Mouse (Mus musculus) embryonic facial prominence, embryonic 14.5 days (tissue): Measurements from ENCODE around the gene D130052B06Rik. TPM values are rescaled to one million over a fixed set of nuclear protein-coding genes. Genes with fewer than 3 reads are reported as not detected.

Experiments
- ATAC-seq: fragments of 200-750 bp; cut with Nextera tagmentation; 2 replicates; pipeline ENCODE4 v1.8.0; 2017; ENCODE audit warnings: low read depth, moderate number of reproducible peaks, moderate TSS enrichment
- DNase-seq: peaks from one replicate; pipeline ENCODE4 v3.0.0-alpha.2; 2015; ENCODE audit warnings: low spot score
- H3K27ac ChIP-seq: fragments of 300-500 bp; sonication (generic); replicated peaks from 2 replicates; pipeline ENCODE4 v1.5.1; 2014; ENCODE audit warnings: low read depth, mild to moderate bottlenecking, low read length, moderate library complexity
- H3K27me3 ChIP-seq: fragments of 300-500 bp; sonication (generic); replicated peaks from 2 replicates; pipeline ENCODE4 v1.6.1; 2014; ENCODE audit warnings: low read length; ENCODE audit not compliant: control insufficient read depth, insufficient read depth
- H3K36me3 ChIP-seq: fragments of 300-500 bp; sonication (generic); 2 replicates; pipeline ENCODE4 v1.6.1; 2014; ENCODE audit warnings: low read length, mixed read lengths; ENCODE audit not compliant: control insufficient read depth, insufficient read depth
- H3K4me1 ChIP-seq: fragments of 300-500 bp; sonication (generic); 2 replicates; pipeline ENCODE4 v1.6.1; 2014; ENCODE audit warnings: antibody characterized with exemption, low read length; ENCODE audit not compliant: control insufficient read depth, insufficient read depth
- H3K4me2 ChIP-seq: fragments of 300-500 bp; sonication (generic); 2 replicates; pipeline ENCODE4 v1.6.1; 2014; ENCODE audit warnings: low read depth, mild to moderate bottlenecking, low read length, moderate library complexity, mixed read lengths
- H3K4me3 ChIP-seq: fragments of 300-500 bp; sonication (generic); 2 replicates; pipeline ENCODE4 v1.5.1; 2014; ENCODE audit warnings: low read depth, mild to moderate bottlenecking, low read length
- H3K9ac ChIP-seq: fragments of 300-500 bp; sonication (generic); 2 replicates; pipeline ENCODE4 v1.6.1; 2014; ENCODE audit warnings: low read depth, mild to moderate bottlenecking, low read length, moderate library complexity, mixed read lengths
- H3K9me3 ChIP-seq: fragments of 300-500 bp; sonication (generic); 2 replicates; pipeline ENCODE4 v1.6.1; 2016; ENCODE audit warnings: low read length; ENCODE audit not compliant: control insufficient read depth
- WGBS: fragments of 180-500 bp; shearing (Covaris S2); extraction: QIAGEN DNeasy Blood & Tissue Kit; methylation state at CpG from one replicate; pipeline ENCODE4 v1.1.7; 2014; 5-methylcytosine and 5-hydroxymethylcytosine counted together
- polyA plus RNA-seq: library from polyadenylated mRNA; unstranded; fragments of >200 nt; fragmentation: Nextera tagmentation; extraction: Ambion mirVana; gene quantifications from 2 replicates; pipeline ENCODE4 v1.2.1, GENCODE M21; 2014

D130052B06Rik gene
- polyA plus RNA-seq, 1 experiment from 2014 or later: not detected

- no peaks in the 10 kb centered on the region for H3K36me3 ChIP-seq
- no peaks in the 10 kb centered on the region for H3K4me1 ChIP-seq
- no peak overlapping the region for H3K4me2 ChIP-seq
- DNase-seq (no peak), ATAC-seq (no peak)
- 79% methylated on average over 3 of the region's 3 CpGs for WGBS
- H3K27ac ChIP-seq: no peak overlapping the region
- no peaks in the 10 kb centered on the region for H3K9me3 ChIP-seq
- no peaks in the 10 kb centered on the region for H3K27me3 ChIP-seq
- H3K4me3 ChIP-seq: no peak overlapping the region
- H3K9ac ChIP-seq: no peak overlapping the region
Measured at GRCm38 (mm10) chr11:33590771-33591170, 8.3 kb upstream of the D130052B06Rik start.

GRCm38 (mm10) chr11:33592826-33593225 is 6.3 kb upstream of the D130052B06Rik start:
- ATAC-seq (no peak), DNase-seq (no peak)
- Histone ChIP-seq H3K4me2 (no peak overlapping the region), H3K9ac (no peak overlapping the region), H3K9me3 (no peaks in the 10 kb centered on the region), H3K4me1 (no peaks in the 10 kb centered on the region), H3K4me3 (no peak overlapping the region), H3K27ac (no peak overlapping the region), H3K36me3 (no peaks in the 10 kb centered on the region), H3K27me3 (no peaks in the 10 kb centered on the region)
- 74% methylated on average over 4 of the region's 4 CpGs for WGBS

- Histone ChIP-seq H3K27ac (no peak overlapping the region), H3K4me1 (no peaks in the 10 kb centered on the region; the same call in 1 of the 2 replicates), H3K4me2 (no peak overlapping the region), H3K4me3 (no peak overlapping the region), H3K9ac (no peak overlapping the region), H3K27me3 (no peaks in the 10 kb centered on the region), H3K9me3 (no peaks in the 10 kb centered on the region), H3K36me3 (no peaks in the 10 kb centered on the region)
- no peak for ATAC-seq
- WGBS: 69% methylated on average over 4 of the region's 4 CpGs
- no peak for DNase-seq
Measured at GRCm38 (mm10) chr11:33596655-33597054, 2.4 kb upstream of the D130052B06Rik start.

- DNase-seq (no peak), ATAC-seq (no peak)
- no peaks in the 10 kb centered on the region; the same call in 1 of the 2 replicates for H3K4me1 ChIP-seq
- no peak overlapping the region for H3K9ac ChIP-seq
- H3K4me3 ChIP-seq: no peak overlapping the region
- H3K27me3 ChIP-seq: no peaks in the 10 kb centered on the region
- H3K4me2 ChIP-seq: no peak overlapping the region
- H3K36me3 ChIP-seq: no peaks in the 10 kb centered on the region
- no peaks in the 10 kb centered on the region for H3K9me3 ChIP-seq
- no peak overlapping the region for H3K27ac ChIP-seq
- 68% methylated on average over 2 of the region's 2 CpGs for WGBS
Measured at GRCm38 (mm10) chr11:33603174-33603573, 4.1 kb downstream of the D130052B06Rik start.

GRCm38 (mm10) chr11:33607784-33608183 is 8.7 kb downstream of the D130052B06Rik start:
- ATAC-seq: peak; percentile 86
- no peak overlapping the region for H3K4me2 ChIP-seq
- H3K36me3 ChIP-seq: no peaks in the 10 kb centered on the region
- H3K4me3 ChIP-seq: no peak overlapping the region
- H3K9me3 ChIP-seq: no peaks in the 10 kb centered on the region
- H3K27ac ChIP-seq: no peak overlapping the region
- DNase-seq: peak; percentile 72
- no peaks in the 10 kb centered on the region for H3K27me3 ChIP-seq
- 3% methylated on average over 3 of the region's 3 CpGs for WGBS
- H3K9ac ChIP-seq: no peak overlapping the region
- H3K4me1 ChIP-seq: no peaks in the 10 kb centered on the region

GRCm38 (mm10) chr11:33614218-33614617 is 15.1 kb downstream of the D130052B06Rik start:
- Histone ChIP-seq H3K27me3 (no peaks in the 10 kb centered on the region), H3K4me3 (no peak overlapping the region), H3K9me3 (no peaks in the 10 kb centered on the region), H3K27ac (no peak overlapping the region), H3K4me1 (no peaks in the 10 kb centered on the region), H3K4me2 (no peak overlapping the region), H3K36me3 (no peaks in the 10 kb centered on the region), H3K9ac (no peak overlapping the region)
- 6% methylated on average over 15 of the region's 15 CpGs for WGBS
- ATAC-seq: peak; percentile 84
- DNase-seq: peak; percentile 79

- Histone ChIP-seq H3K36me3 (no peaks in the 10 kb centered on the region), H3K9me3 (no peaks in the 10 kb centered on the region), H3K27me3 (no peaks in the 10 kb centered on the region), H3K9ac (no peak overlapping the region), H3K4me1 (no peaks in the 10 kb centered on the region), H3K4me2 (no peak overlapping the region), H3K4me3 (no peak overlapping the region), H3K27ac (no peak overlapping the region)
- ATAC-seq (no peak), DNase-seq (no peak)
- WGBS: 81% methylated on average over 4 of the region's 4 CpGs
Measured at GRCm38 (mm10) chr11:33627136-33627742, 28.1 kb downstream of the D130052B06Rik start.

- Histone ChIP-seq H3K4me1 (no peaks in the 10 kb centered on the region), H3K4me3 (no peak overlapping the region), H3K27ac (no peak overlapping the region), H3K36me3 (no peaks in the 10 kb centered on the region), H3K4me2 (no peak overlapping the region), H3K27me3 (no peaks in the 10 kb centered on the region), H3K9ac (no peak overlapping the region), H3K9me3 (no peaks in the 10 kb centered on the region)
- 91% methylated on average over 2 of the region's 2 CpGs for WGBS
- ATAC-seq (no peak), DNase-seq (no peak)
Measured at GRCm38 (mm10) chr11:33637107-33637506, 38.0 kb downstream of the D130052B06Rik start.

GRCm38 (mm10) chr11:33649358-33649757 is 50.3 kb downstream of the D130052B06Rik start:
- Histone ChIP-seq H3K36me3 (no peaks in the 10 kb centered on the region), H3K9ac (no peak overlapping the region), H3K27me3 (no peaks in the 10 kb centered on the region), H3K4me2 (no peak overlapping the region), H3K4me1 (no peaks in the 10 kb centered on the region), H3K4me3 (no peak overlapping the region), H3K9me3 (no peaks in the 10 kb centered on the region), H3K27ac (no peak overlapping the region)
- no peak for DNase-seq
- 64% methylated on average over 2 of the region's 2 CpGs for WGBS
- no peak for ATAC-seq
